Mouse (Mus musculus): ENCODE measurements around the gene A4galt.
"Not testable (repeated sequence)": the region's sequence is repeated elsewhere in the genome, so short reads cannot be mapped to it uniquely, and the experiment has no call there.

Gene A4galt

DNA sequence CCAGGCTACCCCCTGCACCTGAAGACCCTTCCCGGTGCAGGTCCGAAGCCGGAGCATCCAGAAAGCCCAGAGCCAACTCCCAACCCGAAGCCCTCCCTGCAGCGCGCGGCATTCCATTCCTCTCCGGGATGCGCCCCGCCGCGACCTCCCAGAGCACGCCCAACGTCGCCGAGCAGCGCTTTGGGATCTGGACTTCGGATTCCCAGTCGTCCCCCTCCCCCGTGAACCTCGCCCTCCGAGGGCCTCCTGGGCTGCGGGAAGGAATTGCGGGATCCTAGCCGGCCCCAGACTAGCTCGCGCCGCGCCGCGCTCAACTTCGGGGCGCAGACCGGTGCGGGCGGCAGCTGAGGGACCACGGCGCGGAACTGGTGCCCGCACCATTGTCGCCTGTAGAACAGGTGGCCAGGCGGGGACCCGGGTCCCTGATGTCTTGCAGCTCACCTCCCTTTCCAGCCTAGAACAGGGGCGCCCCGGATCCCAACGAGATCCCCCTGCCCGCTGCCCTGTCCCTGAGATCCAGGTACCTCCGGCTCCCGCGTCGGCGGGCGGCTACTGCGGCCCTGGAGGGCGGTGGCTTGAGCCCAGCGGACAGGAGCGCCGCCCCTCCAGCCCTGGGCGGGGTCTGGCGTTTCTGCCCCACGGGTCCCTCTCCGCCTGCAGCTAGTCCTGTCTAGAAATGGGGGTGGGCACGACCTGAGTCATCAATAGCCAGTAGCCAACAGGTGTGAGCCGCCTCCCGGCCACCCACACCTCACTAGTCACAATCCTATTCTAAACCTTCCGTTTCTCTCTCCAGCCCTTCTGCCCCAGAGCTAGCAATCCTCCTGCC is at the start of gene A4galt:
TSS of gene A4galt (minus strand) at position 599 of the 829 bp plus-strand sequence.
- peak; percentile 48 for DNase-seq (ENCODE audit: inconsistent ontology term)

DNA sequence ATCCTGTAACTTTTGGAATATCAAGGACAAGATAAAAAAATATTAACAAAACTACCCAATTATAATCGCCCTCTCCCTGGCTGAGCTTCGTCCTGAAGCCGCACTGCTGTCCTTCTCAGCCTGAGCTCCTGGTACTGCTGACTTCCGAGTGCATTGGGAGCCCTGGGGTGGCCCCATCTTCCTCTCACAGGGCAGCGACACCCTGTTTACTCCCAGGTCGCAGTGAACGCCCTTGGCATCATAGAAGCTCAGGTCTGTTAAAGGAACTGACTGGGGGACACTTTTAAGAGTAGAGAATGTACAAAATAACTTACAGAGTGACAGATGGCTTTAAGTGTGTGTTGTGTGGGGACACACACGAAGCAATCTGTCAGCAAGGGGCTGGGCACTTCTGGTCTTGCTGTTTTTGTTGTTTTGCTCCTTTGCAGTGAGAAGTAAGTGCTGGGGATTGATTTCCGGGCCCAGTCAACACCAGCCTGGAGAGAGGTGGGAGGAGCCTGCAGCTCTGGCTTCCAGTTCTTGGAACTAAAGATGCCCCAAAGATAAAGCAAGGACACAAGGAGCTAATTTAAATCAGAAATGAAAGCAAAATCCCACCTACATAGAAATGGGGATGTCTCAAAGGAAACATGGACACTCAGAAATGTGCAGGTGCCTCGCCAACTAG is 48.5 kb upstream of the A4galt start:
- DNase-seq (ENCODE audit: inconsistent ontology term): no peak

DNA sequence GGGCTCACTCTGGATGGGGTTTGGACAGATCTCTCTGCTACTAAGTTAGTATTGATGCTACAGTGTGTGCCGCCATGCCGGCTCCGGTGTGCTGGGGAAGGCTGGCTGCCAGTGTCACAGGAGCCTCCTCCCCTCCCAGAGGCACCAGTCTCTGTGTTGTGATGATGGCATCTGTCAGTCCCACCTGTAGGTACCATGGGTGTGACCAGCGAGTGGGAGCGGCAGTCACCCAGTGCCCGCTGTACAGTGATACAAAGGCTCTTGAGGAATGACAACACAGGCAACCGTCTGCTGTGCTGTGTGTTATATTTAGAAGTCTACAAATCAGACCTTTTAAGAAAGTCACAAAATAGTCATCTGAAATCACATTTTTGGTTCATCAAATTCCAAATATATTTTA is 47.9 kb upstream of the A4galt start:
- DNase-seq (ENCODE audit: inconsistent ontology term): no peak

DNA sequence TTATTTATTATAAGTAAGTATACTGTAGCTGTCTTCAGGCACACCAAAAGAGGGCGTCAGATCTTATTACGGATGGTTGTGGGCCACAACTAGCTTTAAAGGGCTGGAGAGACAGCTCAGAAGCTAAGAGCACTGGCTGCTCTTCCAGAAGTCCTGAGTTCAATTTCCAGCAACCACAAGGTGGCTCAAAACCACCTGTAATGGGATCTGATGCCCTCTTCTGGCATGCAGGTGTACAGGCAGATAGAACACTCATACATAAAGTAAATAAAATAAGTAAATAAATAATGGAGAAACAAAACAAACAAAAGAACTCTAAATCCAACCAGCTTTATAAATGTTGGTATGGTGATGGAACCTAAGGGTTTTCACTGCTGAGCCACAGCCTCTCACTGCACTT is 47.2 kb upstream of the A4galt start:
- no peak for DNase-seq (ENCODE audit: inconsistent ontology term)

DNA sequence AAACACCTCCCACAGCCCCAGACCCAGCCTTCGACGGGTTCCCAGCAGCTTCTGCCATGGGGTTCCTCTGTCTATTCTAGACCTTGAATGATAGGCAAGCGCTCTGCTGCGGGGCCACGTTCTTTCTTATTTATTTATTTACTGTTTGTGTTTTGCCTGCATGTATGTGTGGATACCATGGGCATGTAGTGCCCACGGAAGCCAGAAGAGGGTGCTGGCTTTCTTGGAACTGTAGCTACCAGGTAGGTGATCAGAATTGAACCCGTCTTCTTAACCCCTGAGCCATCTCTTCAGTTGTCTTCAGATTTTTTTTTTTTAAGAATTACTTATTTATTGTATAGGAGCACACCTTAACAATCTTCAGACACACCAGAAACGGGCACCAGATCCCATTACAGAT is 46.7 kb upstream of the A4galt start:
- DNase-seq (ENCODE audit: inconsistent ontology term): no peak

DNA sequence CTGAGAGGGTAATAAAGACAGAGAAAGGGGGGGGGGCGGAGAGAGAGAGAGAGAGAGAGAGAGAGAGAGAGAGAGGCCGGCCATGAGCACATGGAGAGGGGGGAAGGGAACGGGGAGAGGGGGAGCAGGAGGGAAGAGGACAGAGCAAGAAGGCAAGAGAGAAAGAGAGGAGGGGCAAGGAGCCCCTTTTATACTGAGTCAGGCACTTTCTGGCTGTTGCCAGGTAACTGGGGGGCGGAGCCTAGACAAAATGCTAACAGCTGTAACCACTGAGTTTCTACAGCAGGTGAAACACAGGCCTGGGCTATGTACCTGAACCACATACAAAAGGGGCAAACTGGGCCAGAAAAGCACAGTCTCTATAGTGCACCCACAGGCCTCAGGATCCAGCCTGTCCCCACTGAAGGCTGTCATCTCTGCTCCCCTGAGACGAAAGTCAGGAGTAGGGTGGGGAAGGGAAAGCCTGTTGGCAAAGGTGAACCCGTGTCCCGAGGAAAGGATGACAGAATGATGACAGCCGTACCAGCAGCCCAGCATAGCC is 45.3 kb upstream of the A4galt start:
- DNase-seq (ENCODE audit: inconsistent ontology term): no peak

DNA sequence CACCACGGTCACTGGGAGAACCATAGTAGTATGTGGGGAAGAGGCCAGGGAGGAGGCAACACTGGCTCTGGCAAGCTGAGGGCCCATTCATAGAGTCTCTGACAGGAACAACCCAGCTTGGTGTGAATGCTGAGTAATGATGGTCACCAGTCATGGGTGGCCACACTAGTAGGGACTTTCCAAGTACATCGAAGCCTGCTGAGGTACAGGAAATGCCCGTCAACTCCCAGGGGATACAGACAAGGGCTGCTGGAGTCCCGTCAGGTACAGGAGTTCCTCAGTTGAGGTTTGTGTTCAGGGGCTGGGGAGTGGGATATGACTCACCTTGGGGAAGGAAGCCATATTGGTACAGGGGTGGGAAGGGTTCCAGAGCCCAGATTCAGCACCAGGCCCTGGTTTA is 44.5 kb upstream of the A4galt start:
- DNase-seq (ENCODE audit: inconsistent ontology term): no peak

DNA sequence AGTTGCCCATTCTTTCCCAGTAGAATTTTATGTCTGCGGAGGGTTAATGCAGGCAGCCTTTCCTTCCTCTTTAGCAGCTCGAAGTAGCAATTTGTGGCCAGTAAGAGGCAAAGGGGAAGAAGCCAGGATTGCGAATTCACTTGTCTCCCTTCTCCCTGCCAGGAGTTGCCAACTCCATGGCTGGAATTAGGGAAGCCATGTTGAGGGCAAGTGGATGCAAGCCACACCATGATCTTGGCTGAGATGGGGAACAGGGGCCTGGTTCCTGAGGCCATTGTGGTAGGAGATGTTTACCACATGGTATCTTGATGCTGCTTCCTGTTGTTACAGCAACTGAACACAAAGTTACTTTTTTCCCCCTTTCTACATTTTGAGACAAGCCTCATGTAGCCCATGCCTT is 43.4 kb upstream of the A4galt start:
- no peak for DNase-seq (ENCODE audit: inconsistent ontology term)

DNA sequence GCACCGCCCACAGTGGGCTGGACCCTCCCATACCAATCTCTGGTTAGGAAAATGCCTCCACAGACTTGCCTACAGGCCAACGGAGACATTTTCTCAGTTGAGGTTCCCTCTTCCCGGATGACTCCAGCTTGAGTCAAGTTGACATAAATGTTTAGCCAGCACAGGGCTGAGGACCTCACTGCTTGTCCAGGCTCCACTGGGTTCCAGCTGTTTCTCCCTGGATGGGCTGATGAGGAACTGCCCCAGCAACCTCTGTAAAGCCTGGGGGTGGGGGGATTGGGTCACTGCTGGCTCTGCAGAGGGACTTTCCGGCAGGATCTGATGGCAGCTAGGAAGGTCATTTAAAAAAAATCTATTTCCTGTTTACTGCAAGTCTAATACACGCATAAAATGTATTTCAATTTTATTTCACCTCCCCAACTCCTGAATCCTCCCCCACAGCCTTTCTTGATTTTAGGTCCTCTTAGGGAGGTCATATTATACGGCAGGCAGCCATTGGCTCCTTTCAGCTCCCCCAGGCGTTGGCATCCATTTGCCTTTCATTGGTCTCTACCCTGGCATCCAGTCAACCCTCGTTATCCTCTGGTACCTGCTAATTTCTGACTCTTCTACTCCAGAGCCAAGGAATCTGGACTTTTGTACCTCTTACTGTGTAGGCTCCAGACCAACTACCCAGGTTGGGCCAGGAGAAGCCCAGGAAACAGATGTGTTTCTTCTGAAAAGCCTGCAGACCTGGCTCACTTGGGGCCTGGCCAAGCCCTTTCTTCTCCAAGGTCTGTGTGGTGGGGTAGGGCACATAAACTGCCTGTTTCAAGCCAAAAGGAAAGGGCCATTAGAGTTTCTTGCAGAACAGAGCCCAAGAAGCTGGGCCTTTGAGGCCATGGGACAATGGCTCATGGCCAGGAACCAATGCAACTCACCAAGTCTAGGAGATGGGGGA is 42.4 kb upstream of the A4galt start:
- peak; percentile 19 for DNase-seq (ENCODE audit: inconsistent ontology term)

DNA sequence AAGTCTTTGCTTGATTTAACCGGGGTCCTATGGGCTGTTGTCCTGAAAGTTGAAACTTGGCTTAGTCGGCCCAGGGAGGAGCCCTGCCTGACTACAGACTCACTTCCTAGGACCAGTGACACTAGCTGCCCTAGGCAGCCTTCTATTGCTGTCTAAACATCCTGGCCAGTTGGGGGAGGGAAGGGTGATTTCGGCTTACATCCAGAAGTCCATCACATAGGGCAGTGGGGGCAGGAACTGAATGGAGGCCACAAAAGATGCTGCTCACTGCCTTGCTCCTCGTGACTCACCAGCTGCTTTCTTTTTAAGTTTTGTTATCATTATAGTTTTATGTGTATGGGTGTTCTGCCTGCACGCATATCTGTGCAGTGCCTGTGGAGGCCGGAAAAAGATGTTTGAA is 41.6 kb upstream of the A4galt start:
- DNase-seq (ENCODE audit: inconsistent ontology term): no peak

DNA sequence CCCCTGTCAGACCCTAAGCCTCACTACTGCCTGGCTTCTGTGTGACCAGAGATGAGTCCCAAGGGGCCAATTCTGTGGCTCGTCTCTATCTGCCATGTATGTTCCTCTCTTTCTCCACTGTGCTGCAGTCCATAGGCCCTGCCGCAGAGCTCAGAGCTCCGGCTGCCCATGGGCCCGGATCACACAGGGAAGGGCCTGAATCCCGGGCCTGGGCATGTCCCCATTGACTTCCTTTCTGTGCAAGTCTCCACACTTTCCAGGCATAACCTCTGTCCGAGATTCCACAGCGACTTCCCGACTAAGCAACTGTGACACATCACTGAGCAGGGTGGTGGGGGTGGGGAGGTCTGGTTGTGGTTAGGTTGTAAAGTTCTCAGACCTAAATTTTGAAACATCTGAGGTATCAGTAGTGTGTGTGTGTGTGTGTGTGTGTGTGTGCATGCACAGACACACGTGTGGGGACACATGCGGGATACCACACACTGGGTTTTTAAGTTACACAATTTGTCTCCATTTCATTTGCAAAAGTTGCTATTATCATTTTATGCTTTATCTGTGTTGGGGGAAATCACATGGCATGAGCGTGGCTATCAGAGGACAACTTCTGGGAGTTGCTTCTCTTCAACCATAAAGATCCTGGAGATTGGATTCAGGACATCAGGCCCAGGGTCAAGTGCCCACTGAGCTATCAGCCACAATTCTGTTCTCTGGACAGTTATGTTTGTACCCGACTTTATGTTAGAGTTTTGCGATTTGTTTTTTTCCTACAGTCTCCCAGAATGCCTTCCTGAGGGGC is 40.9 kb upstream of the A4galt start:
- DNase-seq (ENCODE audit: inconsistent ontology term): peak; percentile 20

DNA sequence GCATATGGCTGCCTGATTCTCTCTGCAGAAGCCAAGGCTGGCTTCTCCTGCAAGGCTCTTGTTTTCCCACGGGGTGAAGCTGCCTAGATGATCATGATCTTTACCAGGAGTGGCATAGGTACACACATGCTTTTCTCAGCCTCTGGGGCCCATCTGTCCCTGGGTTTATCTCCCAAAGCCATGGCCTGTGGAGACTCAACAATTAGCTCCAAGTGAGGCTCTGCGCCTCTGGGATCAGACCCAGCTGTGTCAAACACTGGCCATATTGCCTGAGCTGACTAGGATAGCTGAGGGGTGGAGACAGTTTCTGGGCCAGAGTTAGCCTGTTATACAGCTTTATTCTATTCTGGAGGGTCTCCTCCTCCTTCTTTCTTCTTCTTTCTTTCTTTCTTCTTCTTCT is 39.3 kb upstream of the A4galt start:
- no peak for DNase-seq (ENCODE audit: inconsistent ontology term)

DNA sequence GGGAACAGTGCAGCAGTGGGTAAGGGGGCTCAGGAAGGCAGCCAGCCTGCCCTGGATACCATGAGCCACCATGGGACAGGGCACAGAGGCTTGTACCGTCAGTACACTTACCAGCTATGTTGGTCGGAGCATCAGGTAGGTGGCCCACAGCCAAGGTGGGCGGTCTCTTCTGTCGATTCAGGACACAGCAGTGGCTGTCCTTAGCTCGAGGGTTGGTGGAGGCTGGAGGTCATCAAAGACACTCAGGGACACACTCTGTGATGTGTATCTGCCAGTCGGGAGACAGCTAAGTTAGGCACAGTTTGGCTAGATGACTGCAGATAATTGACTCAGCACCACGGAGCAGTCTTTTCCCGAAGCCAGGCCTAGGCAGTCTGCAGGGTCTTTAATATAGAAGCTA is 33.3 kb upstream of the A4galt start:
- DNase-seq (ENCODE audit: inconsistent ontology term): no peak

DNA sequence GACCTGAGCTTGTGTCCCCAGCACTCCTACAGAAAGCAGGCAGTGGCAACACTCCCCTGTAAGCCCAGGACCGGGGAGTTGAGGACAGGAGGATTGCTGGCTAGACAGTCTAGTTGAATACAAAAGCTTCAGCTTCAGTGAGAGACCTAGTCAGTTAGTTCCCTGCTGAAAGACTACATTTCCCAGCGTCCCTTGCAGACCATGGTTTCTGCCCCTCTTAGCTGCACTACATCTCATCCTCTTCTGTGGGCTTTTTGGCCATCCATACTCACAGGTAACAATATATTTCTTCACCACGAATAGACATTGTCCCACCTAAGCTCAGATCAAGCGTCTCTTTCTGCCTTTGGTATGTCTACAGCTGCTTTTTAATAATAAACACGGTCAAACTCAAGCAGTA is 30.8 kb upstream of the A4galt start:
- DNase-seq (ENCODE audit: inconsistent ontology term): no peak

DNA sequence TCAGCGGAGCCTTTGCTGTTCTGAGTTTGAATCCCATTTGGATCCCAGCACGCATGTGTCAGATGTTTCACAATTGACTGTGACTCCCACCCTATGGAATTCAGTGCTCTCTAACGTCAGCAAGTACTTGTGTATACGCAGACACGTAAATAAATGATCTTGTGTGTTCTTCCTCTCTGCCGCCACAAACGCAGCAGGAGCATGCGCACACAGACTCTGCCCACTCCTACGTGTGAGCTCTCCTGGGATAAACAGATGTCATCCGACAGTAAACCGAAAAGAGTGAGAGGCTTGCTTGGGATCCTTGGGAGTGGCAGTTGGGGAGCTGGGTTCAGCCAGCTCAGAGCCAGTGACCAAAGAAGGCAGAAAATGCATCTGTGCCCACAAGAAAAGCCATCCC is 29.7 kb upstream of the A4galt start:
- DNase-seq (ENCODE audit: inconsistent ontology term): no peak

DNA sequence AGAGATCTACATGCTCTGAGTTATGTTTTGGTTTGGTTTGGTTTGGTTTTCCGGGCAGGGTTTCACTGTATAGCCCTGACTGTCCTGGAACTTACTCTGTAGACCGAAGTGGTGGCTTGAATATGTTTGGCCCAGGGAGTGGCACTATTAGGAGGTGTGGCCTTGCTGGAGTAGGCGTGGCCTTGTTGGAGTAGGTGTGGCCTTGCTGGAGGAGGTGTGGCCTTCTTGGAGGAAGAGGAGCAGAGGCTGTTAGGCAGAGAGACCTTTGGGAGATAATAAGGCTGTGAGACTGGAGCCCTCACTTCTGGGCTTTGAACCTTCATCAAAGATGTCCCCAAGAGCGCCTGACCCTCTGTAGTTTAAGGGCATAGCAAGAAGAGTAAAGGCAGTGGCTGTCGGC is 27.0 kb upstream of the A4galt start:
- DNase-seq (ENCODE audit: inconsistent ontology term): no peak

DNA sequence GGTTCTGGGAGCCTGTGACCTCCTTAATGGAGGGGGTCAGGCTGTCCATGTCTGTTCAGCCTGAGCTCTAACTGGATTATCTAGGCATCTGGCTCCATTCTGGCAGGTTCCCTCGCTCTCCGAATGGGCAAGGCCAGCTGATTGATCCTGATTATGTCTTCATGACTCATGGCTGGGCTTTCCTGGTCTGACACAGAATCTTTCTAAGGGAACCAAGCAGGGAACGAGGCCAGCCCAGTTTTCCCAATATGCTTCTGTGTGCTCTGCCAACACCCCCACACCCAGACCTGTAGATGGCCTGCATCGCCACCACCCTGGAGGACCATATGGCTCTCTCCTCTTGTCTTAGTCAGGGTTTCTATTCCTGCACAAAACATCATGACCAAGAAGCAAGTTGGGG is 25.9 kb upstream of the A4galt start:
- no peak for DNase-seq (ENCODE audit: inconsistent ontology term)

DNA sequence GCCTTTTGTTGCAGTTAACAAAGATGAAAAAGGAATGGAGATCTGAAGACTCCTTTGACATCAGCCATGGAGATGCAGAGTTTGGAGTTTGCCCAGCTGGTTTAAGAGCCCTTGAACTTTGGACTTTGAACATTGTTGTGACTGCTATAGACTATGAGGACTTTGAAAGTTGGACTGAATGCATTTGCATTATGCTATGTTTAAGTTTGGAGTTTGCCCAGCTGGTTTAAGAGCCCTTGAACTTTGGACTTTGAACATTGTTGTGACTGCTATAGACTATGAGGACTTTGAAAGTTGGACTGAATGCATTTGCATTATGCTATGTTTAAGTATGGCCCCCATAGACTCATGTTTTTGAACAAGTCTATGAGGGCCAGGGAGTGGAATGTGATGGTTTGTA is 22.7 kb upstream of the A4galt start:
- not testable (repeated sequence) for DNase-seq (ENCODE audit: inconsistent ontology term)

DNA sequence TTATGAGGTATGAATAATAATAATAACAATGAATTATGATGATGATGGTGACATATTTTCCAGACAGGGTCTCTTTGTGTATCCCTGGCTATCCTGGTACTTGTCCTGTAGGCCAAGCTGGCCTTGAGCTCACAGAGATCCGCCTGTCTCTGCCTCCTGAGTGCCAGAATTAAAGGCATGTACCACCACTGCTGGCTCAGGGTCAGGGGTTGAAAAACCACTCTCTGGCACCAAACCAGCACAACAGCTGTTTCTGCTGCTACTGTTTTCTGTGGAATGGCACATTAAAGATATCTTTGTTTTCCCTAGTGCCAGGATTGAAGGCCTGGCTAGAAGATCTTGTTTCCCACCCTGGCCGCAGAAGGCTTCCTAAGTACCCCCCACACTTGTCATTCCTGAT is 21.4 kb upstream of the A4galt start:
- no peak for DNase-seq (ENCODE audit: inconsistent ontology term)

DNA sequence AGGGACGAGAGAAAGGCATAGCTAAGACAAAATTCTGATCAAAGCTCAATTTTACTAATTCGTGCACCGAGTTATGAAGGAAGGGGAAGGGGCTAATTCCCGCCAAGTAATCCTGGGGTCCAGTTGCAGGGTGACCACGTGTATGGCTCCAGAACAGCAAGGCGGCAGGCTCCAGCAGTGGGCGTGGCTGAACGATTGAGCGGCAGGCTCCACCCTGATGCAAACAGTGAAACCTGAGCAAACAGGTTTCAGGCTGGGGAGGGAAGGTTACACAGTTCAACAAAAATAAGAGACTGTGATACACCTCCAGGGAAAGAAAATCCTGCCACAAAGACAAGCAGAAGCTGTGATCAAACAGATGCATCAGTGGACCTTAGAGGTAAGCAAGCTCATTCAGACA is 19.6 kb upstream of the A4galt start:
- DNase-seq (ENCODE audit: inconsistent ontology term): not testable (repeated sequence)

DNA sequence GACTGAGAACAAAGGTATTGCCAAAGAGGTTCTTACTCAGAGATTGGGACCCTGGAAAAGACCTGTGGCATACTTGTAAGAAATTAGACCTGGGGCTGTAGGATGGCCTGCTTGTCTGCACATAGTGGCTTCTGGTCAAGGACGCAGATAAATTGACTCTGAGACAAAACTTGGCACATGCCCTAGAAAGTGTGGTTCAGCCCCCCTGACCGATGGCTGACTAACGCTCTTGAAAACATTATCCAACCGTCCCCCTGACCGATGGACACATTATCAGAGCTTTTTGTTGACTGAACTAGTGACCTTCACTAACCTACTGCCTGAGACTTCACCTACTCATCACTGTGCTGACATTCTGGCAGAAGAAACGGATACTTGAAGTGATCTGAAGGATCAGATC is 18.4 kb upstream of the A4galt start:
- not testable (repeated sequence) for DNase-seq (ENCODE audit: inconsistent ontology term)

All from Muller cell, postnatal 12 days (primary cell).